Mouse (Mus musculus): ENCODE results near the gene Nos3.

- TF ChIP-seq CTCF (IDR thresholded peaks at IDR 0.05; ENCODE audit: low read depth, low read length) (no peak), GATA1 (IDR thresholded peaks at IDR 0.05; ENCODE audit: borderline replicate concordance, low read length) (no peak), POLR2AphosphoS5 (IDR thresholded peaks at IDR 0.05; ENCODE audit: insufficient replicate concordance, low read depth, low read length) (no peak), TAL1 (conservative IDR thresholded peaks at IDR 0.05; ENCODE audit: low read depth, low read length) (no peak), GATA2 (IDR thresholded peaks at IDR 0.05; ENCODE audit: borderline replicate concordance, low read depth, low read length) (no peak)
Measured at GRCm38 (mm10) chr5:24413938-24414337, 49.3 kb downstream of the Nos3 start.
